ENCODE assay signal across 13 mouse cellular contexts in the genomic region with DNA sequence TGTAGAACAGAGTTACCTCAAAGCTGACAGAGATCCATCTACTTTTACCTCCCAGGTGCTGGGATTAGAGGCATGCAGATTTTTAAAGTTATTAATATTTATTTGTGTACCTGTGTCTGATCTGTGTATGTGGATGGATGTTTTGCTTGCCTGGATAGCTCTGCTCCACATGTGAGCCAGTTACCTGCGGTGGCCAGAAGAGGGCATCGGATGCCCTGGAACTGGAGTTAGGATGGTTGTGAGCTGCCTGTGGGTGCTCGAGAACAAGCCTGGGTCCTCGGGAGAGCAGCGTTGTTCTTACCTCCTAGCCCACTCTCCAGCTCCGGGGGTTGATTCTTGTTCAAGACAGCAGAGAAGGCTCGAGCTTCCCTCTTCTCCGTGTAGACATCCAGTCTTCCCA. TPM values are rescaled to one million over a fixed set of nuclear protein-coding genes. Genes with fewer than 3 reads are reported as not detected.
DNase-seq lines count a peak whose midpoint lies in the region; ATAC-seq and TF ChIP-seq lines count a peak whose summit lies in the region.
"Had no signal": no experiment of that assay in that cellular context is flagged by ENCODE, and none has a peak within 500 bp of the region (broad histone marks: within the 10 kb centered on the region; RNA-seq: fewer than 3 reads in every experiment).

No protein-coding gene starts in this region.

- TF ChIP-seq CTCF in cerebellum, adult 2 months (IDR thresholded peaks at IDR 0.05; ENCODE audit: borderline replicate concordance, insufficient read depth, low read depth, low read length): peak; percentile 22; the same call in 1 of the 2 replicates
- TF ChIP-seq CTCF in kidney, postnatal 0 days (IDR thresholded peaks at IDR 0.05; ENCODE audit: low read depth): peak; percentile 43; the same call in 1 of the 2 replicates
- TF ChIP-seq CTCF in liver, postnatal 0 days (IDR thresholded peaks at IDR 0.05; ENCODE audit: low read depth): peak; percentile 53

- H3K9me3 ChIP-seq in kidney, postnatal 0 days (replicated peaks; ENCODE audit: low read length): no peaks in the 10 kb centered on the region
- H3K9me3 ChIP-seq in liver, postnatal 0 days (ENCODE audit: low read length): no peaks in the 10 kb centered on the region
- H3K9me3 ChIP-seq: embryonic facial prominence, embryonic 13.5 days had no signal

- H3K27me3 ChIP-seq in cerebellum, adult 2 months (ENCODE audit: control insufficient read depth, insufficient read depth, low read length): no peaks in the 10 kb centered on the region
- H3K27me3 ChIP-seq in kidney, postnatal 0 days (ENCODE audit: insufficient read depth, low read length): no peaks in the 10 kb centered on the region
- H3K27me3 ChIP-seq in liver, postnatal 0 days (ENCODE audit: insufficient read depth, low read length): no peaks in the 10 kb centered on the region
- H3K27me3 ChIP-seq: embryonic facial prominence, embryonic 13.5 days had no signal

- DNase-seq in cerebellum, adult 2 months: no peak
- DNase-seq in cerebellum, adult 9-10 months: no peak
- DNase-seq in kidney, postnatal 0 days (ENCODE audit: low spot score): no peak
- DNase-seq in kidney, postnatal 4 days: no peak
- peak; percentile 33 for DNase-seq in A20 (ENCODE audit: low read depth, low spot score)
- DNase-seq in liver, postnatal 0 days: no peak
- no peak for DNase-seq in left cerebral cortex, adult 11 months (ENCODE audit: low spot score)
- no peak for DNase-seq in gastrocnemius, postnatal 25 days
- DNase-seq: cerebellum, postnatal 14 days; gastrocnemius, postnatal 14 days; kidney, postnatal 10 days had no signal

- 81% methylated on average over 8 of the region's 8 CpGs for WGBS in cerebellum, adult 2 months
- WGBS in kidney, postnatal 0 days: 87% methylated on average over 8 of the region's 8 CpGs
- 81% methylated on average over 8 of the region's 8 CpGs for WGBS in liver, postnatal 0 days (ENCODE audit: insufficient replicate concordance)

- H3K4me1 ChIP-seq in cerebellum, adult 2 months (ENCODE audit: control insufficient read depth, insufficient read depth, low read length): peaks cover 16% of the 10 kb centered on the region
- no peaks in the 10 kb centered on the region for H3K4me1 ChIP-seq in kidney, postnatal 0 days (replicated peaks; ENCODE audit: insufficient read depth, low read length)
- no peaks in the 10 kb centered on the region for H3K4me1 ChIP-seq in liver, postnatal 0 days (ENCODE audit: insufficient read depth)
- H3K4me1 ChIP-seq: embryonic facial prominence, embryonic 13.5 days had no signal

- TF ChIP-seq POLR2A in cerebellum, adult 2 months (IDR thresholded peaks at IDR 0.05; ENCODE audit: borderline replicate concordance, insufficient read depth, low read length): no peak

- no peak for ATAC-seq in kidney, postnatal 0 days (replicated peaks; ENCODE audit: low FRiP score, low read depth)
- no peak for ATAC-seq in liver, postnatal 0 days

- H3K9ac ChIP-seq in kidney, postnatal 0 days (ENCODE audit: low read depth, low read length): no peak overlapping the region
- no peak overlapping the region for H3K9ac ChIP-seq in liver, postnatal 0 days (replicated peaks)
- H3K9ac ChIP-seq: embryonic facial prominence, embryonic 13.5 days had no signal

- no peak overlapping the region for H3K4me3 ChIP-seq in cerebellum, adult 2 months (replicated peaks; ENCODE audit: insufficient read depth, low read depth, low read length)
- H3K4me3 ChIP-seq in kidney, postnatal 0 days (replicated peaks; ENCODE audit: low read depth, low read length): no peak overlapping the region
- H3K4me3 ChIP-seq in liver, postnatal 0 days (ENCODE audit: low read depth, low read length): no peak overlapping the region
- H3K4me3 ChIP-seq: embryonic facial prominence, embryonic 13.5 days; myocyte had no signal

- TF ChIP-seq EP300 in liver, postnatal 0 days (IDR thresholded peaks at IDR 0.05; ENCODE audit: low read depth): no peak

- no peak overlapping the region for H3K27ac ChIP-seq in cerebellum, adult 2 months (ENCODE audit: insufficient read depth, low read length)
- no peak overlapping the region for H3K27ac ChIP-seq in kidney, postnatal 0 days
- H3K27ac ChIP-seq in liver, postnatal 0 days (ENCODE audit: low read depth): no peak overlapping the region
- H3K27ac ChIP-seq: embryonic facial prominence, embryonic 13.5 days had no signal

- H3K4me2 ChIP-seq in kidney, postnatal 0 days (ENCODE audit: low read length): no peak overlapping the region
- H3K4me2 ChIP-seq in liver, postnatal 0 days (ENCODE audit: low read depth, low read length): no peak overlapping the region
- H3K4me2 ChIP-seq: embryonic facial prominence, embryonic 13.5 days had no signal

- peaks cover 55% of the 10 kb centered on the region for H3K36me3 ChIP-seq in kidney, postnatal 0 days (ENCODE audit: insufficient read depth, low read length)
- H3K36me3 ChIP-seq in liver, postnatal 0 days (replicated peaks; ENCODE audit: insufficient read depth, low read length): peaks cover 25% of the 10 kb centered on the region

RNA-seq across cellular contexts. Expression of a gene that starts 11.5 kb away (rescaled TPM):
- polyA plus RNA-seq in cerebellum, adult 2 months (2012; rRNA removed): 114 and 115 TPM in 2 replicates
- 108 and 130 TPM in 2 replicates for polyA plus RNA-seq in kidney, postnatal 0 days (2015; fragmentation: Nextera tagmentation; extraction: Ambion mirVana)
- 21.7 TPM in 2 replicates for polyA plus RNA-seq in liver, postnatal 0 days (2015; fragmentation: Nextera tagmentation; extraction: Ambion mirVana)
- total RNA-seq in gastrocnemius, postnatal 25 days (2021): 10 to 100 TPM; 17.8 to 18.1 TPM

RNA-seq across cellular contexts. Expression of a gene that starts 14.2 kb away (rescaled TPM):
- polyA plus RNA-seq in cerebellum, adult 2 months (2012; rRNA removed): 27.2 and 27.6 TPM in 2 replicates
- polyA plus RNA-seq in kidney, postnatal 0 days (2015; fragmentation: Nextera tagmentation; extraction: Ambion mirVana): 31.4 and 33.6 TPM in 2 replicates
- polyA plus RNA-seq in liver, postnatal 0 days (2015; fragmentation: Nextera tagmentation; extraction: Ambion mirVana): 13.8 and 15.3 TPM in 2 replicates
- 10 to 100 TPM; 33.4 to 38.5 TPM for total RNA-seq in gastrocnemius, postnatal 25 days (2021)

RNA-seq across cellular contexts. Expression of a gene that starts 19.4 kb away (rescaled TPM):
- polyA plus RNA-seq in cerebellum, adult 2 months (2012; rRNA removed): 40.4 and 42.0 TPM in 2 replicates
- polyA plus RNA-seq in kidney, postnatal 0 days (2015; fragmentation: Nextera tagmentation; extraction: Ambion mirVana): 101 and 106 TPM in 2 replicates
- polyA plus RNA-seq in liver, postnatal 0 days (2015; fragmentation: Nextera tagmentation; extraction: Ambion mirVana): 47.4 and 55.4 TPM in 2 replicates
- 100 to 1,000 TPM; 147 to 149 TPM for total RNA-seq in gastrocnemius, postnatal 25 days (2021)
